Mouse (Mus musculus) cerebellum, postnatal 14 days (tissue): ENCODE data around the gene Ang2.
A peak's percentile ranks its signal among the peaks of the same experiment; 100 is the strongest.
"Not testable (repeated sequence)": the region's sequence is repeated elsewhere in the genome, so short reads cannot be mapped to it uniquely, and the experiment has no call there.

Experiments used
- DNase-seq, 2 experiments: peaks; one replicate each; pipeline ENCODE4 v3.0.0; 2021; ENCODE audit warnings: mixed read lengths in 2 of 2

Gene Ang2

DNA sequence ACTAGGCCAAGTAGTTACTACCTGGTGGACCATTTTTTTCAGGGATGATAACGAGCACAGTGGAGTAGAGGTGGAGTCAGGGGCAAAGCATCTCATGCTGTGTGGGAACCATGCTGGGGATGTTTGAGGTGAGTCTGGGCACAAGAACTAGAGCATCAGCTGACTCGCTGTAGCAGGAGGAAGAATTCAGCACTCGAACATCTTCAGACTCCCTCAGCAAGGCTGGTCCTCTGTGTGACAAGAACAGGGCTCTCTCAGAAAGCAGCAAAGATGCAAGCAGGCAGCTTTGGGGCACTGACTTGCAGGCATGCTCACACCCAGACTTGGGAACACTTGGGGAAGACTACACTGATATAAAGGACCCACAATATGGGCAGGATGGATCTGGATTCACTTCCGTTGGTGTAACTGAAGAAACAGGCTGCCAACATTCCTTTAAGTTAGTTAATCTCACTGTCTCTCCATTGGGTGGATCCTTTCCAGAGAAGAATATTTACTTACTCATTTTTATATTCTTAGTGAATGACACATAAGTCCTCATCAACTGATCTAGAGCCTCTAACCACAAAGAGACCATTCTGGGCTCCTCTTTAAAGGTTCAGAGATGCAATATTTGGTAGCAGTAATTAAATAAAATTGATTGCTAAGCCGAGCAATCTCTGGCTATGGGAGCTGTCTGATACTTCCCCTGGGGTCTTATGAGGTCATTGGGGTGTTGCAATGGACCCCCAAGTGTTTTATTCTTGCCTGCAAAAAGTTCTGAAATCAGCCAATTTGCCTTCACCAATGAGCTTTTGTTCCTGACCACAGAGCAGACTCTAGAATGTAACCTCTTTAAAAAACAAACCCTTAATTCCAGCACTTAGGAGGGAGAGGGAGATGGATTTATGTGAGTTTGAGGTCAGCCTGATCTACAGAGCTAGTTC, at the start of gene Ang2:
Ang2 (minus strand) TSS at position 51 of the 926 bp plus-strand sequence.
- DNase-seq = no peak

DNA sequence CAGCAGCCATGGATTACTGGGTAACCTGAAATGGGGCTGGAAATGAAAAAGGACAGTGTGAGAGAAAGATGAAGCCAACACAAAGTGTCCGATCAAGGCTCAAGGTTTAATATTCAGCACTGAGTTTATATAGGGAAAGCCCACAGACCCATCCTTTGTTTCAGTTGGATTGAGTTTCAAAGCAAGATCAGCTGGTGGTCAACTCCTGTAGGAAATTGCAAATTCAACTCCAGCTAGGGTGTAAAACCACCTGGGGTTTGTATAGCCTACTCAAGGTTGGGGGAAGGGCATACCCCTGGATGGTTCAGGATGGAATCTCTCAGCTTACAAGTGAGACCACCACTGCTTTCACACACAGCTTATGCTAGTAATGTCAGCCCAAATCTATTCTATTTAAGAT, 48.8 kb upstream of the Ang2 start:
- no peak for DNase-seq

DNA sequence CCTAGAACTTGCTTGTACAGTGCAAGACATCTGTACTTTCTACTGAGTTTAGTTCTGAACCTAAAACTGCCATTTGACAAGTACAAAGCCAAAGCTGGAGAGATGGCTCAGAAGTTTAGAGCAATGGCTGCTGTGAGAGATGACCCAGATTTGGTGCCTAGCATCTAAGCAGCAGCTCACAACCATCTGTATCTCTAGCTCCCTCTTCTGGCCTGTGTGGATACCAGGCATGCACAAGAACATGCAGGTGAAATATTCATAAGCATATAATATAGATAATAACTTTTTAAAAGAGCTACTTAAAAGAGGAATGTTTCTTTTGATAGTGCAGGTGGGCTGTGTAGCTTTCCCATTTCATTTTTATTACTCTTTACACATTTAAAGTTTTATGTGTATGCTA, 42.0 kb upstream of the Ang2 start:
- peak; percentile 38 to 46 for DNase-seq

DNA sequence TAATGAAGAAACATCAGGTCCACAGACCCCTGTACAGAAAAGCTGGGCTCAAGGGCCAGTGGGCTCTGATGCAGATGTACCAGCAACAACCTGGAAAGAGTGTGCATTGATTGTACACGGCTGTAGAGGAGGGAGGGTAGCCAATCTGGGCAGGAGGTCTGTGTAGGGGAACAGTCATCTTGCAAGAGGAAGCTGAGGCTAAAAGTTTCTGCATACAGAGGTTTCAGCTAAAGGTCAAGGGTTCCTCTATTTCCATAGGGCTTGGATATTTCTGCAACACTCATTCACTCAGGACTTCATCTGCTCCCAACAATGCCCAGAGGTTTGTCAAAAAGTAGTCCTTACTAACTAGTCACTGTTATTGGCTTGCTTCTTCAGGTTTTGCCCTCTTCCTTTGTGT, 38.5 kb upstream of the Ang2 start:
- not testable (repeated sequence) for DNase-seq

DNA sequence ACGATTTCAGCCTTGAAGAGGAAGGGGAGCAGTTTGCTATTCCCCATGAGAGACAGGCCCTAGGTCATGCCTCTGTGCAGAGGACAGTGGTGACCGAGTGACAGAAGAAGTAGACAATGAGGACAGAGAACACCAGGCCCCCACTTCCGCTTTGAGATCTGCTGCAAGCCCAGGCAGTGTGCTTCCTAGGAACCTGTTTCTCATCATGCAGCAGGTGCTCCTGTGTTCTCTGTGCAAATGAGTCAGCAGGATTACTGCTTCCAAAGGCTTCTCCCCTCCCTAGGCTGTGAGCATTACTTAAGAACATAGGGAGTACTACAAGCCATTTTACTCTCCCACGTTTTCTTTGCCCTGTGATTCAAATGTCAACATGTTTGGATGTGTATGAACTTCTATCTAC, 30.7 kb upstream of the Ang2 start:
- not testable (repeated sequence) for DNase-seq

DNA sequence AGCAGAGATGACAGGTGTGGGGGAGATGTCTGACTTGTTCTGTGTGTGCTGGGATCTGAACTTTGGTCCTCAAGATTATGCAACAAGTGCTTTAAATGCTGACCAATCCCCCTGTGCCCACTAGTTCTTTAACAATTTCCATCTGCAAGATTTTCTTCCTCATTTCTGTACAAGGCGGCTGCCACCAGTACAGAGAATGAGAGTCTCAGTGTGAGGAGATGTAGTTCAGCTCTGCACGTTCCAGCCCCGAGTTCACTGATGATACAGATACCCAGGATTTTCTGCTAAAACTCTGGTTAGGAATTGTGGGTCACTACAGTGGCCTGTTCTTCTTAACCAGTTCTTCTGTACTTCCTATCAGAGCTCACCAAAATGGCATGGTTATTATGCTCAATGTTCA, 21.1 kb upstream of the Ang2 start:
- not testable (repeated sequence) for DNase-seq

DNA sequence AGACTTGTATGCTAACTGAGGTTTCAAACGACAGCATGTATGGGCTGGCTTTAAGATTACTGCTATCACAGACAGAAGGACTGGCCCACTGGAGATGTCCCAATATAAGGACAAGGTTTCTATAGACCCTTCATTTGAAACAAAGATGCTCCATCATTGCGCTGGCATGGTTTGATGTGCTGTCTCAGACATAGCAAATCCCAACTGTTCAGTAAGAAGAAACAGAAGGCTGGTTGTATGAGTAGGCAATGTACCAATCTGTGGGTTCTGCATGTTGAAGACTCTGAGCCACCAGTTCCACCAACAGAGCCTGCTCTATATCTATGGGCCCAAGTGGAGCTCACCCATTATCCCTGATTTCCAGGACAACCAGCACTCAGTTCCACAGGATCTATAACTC, 4.2 kb upstream of the Ang2 start, which contains the start of gene Ear14:
Ear14 (plus strand) TSS at position 277 of the 400 bp plus-strand sequence.
- DNase-seq = no peak

DNA sequence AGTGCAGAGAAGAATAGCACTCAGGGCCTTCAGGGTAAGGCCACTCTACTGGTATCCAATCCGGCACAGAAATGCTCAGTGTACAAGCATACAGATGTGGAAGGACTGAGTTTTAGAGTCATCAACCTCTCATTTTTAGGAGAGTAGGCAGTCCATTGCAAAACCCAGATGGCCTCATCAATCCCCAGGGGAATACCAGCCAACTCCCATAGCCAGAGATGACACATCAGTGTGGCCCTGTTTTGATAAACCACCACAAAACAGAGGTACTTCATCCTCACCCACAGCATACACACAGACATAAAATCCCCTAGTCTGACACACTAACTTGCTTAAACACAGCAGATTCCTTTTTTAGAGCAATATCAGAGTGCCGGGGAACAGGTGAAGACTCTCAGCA, 1.5 kb upstream of the Ang2 start:
- no peak for DNase-seq

DNA sequence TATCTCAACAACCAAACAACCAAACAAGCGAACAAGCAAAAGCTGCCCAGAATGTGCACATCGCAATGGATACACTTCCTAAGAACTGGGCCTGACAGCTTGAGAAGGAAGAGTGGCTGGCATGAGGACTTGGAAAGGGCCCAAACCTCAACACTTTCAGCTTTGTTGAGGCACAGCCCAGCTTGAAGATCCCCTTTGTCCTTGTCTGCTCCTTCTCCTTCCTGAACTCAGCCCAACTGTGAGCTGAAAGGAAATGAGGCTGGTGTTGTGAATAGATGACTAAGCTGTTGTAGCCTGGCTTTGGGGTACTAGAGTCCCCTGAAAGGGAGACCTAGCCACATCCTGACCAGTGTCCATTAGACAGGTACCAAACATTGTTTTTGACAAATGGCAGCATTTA, 1.1 kb upstream of the Ang2 start:
- peak; percentile 4 to 5 for DNase-seq

DNA sequence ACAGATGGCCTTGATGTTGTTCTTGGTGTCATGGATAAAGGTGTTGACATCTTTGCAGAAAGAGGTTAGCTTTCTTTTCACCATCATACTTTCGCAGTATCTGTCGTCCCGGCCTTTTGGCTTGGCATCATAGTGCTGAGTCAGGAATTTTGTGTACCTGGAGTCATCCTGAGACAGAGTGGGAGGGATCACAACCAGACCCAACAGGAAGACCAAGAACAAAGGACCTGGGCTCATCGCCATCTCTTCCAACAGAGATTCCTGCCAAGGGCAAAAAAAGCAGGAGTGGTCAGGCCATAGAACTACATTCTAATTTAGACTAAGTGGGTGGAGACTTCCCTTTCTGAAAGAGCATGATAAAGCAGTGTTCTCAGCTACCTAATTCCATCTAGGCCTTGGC, 3.3 kb downstream of the Ang2 start:
- no peak for DNase-seq

DNA sequence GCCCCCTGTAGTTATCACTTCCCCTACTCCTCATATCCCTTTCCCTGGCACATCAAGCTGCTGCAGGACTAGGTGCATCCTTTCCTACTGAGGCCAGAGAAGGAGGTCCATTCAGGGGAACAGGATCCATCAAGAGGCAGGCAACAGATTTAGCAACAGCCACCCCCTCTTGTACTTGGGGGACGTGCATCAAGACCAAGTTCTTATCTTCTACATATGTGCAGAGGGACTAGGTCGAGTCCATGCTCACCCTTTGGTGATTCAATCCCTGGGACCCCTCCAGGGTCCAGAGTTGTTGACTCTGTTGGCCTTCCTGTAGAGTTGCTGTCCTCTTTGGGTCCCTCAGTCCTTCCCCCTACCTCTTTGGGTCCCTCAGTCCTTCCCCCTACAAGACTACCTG, 17.9 kb downstream of the Ang2 start:
- not testable (repeated sequence) for DNase-seq

DNA sequence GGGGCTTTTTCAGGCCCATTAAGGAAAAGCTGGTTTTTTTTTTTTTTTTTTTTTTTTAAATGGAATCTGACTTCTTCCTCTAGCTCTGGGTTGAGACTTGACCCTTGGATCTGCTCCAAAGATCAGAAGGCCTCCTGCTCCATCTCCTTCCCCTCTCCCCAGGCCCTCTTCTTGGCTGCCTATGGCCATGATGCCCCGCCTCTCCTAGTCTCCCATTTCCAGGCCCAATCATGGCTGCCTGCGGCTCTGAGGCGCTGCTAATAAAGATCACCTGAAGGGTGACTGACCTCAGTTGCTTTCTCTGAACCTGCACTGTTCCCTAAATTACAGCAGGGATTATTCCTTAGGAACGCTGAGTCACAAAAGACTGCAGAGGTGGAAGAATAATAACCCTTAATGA, 25.1 kb downstream of the Ang2 start:
- no peak for DNase-seq

DNA sequence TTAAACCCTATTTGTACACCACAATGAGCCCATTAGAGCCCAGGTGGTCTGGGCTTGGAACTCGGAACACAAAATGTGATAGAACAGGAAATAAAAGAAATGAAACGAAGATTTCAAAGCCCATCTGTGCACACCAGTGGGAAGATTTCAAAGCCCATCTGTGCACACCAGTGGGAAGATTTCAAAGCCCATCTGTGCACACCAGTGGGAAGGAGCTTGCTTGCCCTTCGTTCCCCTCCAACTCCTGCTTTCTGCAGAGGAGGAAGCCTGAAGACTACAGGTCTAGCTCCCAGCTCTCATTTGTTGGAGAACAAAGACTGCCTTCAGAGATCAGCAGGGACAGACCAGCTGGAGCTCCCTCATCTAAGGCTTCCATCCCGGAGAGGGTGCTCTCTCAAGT, 26.0 kb downstream of the Ang2 start:
- peak in 1 of 2 experiments; percentile 4 for DNase-seq

DNA sequence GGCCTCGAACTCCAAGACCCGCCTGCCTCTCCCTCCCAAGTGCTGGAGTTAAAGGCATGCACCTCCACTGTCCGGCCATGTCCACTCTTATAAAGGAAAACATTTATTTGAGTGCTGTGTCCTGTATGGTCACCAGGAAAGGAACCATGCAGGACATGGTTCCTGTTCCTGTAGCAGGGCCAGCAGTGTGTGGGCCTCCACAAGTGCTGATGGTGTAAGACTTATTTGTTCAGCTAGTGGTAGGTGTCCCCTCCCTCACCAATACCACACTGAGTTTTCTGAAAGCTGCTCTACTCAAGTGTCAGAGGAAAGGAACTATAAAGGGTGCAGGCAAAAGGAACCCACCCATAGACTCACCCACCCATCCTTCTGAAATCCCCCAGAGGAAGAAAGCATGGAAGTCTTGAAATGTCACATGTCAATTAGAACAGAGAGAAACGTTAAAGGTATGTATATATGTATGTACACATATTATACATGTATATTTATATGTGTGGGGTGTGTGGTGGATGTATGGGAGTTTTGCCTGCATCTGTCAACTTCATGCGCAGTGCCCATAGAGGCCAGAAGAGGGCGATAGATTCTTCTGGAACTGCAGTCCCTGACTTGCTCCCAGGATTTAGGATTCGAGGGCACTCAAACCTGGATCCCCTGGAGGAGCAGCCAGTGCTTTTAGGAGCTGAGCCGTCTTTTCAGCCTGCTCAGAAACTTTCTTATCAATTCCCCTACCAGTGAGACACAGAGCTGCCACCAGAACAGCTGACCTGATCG, 26.7 kb downstream of the Ang2 start:
- peak; percentile 44 to 62 for DNase-seq

DNA sequence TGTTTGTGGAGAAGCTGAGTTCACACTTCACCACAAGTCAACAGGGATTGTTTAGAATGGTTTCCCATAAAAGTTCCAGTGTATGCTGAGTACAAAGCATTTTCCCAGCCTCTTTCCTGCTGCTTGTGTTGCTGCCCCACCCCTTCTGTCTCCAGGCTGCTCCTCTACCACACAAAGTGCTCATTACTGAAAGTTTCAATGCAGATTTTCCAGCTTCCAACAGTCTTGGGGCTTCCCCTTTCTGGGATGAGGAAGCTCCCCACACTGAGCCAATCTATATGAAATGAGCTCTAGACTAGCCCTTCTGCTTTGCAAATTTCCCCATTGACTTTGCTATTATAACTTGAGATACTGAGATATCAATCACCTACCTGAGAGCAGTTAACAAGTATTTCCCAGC, 32.9 kb downstream of the Ang2 start:
- DNase-seq = no peak

DNA sequence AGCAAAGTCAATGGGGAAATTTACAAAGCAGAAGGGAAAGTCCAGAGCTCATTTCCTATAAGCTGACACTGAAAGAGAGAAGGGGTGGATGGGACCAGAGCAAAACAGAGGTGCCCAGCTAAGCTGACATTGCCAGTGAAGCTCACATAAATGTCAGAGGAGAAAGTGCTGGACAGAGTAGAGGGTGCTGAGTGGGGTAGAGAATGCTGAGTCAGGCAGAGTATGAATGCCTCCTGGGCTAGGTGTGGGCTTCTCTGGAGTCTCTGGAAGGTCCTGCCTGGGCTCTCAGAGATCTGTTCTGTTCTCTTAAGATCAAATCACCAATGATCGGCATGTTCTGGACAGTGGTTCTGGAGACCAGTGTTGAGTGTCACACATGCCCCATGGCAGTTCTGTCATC, 33.5 kb downstream of the Ang2 start:
- DNase-seq = no peak

DNA sequence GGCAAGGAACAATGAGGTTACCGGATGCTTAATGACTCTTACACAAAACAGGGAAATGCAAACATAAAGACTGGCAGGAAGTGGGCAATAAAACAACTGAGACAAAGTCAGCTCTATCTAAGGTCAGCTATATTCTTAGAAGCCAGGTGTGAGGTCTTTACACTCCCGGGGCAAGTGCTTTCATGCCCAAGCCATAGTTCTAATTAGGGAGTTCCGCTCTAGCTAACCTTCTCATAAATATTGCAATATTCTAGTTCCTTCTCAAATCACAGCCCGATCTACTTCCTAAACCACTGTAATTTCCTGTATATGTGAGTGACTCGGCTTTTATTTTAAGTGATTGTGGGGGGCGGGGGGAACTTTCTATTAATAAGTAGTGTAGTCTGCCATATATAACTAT, 35.6 kb downstream of the Ang2 start:
- not testable (repeated sequence) for DNase-seq

DNA sequence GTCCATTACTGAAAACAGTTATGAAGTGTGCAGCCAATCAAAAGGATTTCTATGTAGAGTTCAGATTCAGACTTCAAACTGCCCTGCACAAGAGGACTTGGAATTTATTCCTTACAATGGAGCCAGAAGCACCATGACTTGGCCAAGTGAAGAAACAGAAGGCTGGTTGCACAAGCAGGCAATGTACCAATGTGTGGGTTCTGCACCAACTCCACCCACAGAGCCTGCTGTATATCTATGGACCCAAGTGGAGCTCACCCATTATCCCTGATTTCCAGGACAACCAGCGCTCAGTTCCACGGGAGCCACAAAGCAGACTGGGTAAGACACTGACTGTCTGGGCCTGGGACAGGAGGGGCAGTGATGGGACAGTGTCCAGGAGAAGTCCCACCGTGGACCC, 37.0 kb downstream of the Ang2 start, which contains the start of gene Rnase2b:
Rnase2b (plus strand) TSS at position 285 of the 400 bp plus-strand sequence.
- not testable (repeated sequence) for DNase-seq

DNA sequence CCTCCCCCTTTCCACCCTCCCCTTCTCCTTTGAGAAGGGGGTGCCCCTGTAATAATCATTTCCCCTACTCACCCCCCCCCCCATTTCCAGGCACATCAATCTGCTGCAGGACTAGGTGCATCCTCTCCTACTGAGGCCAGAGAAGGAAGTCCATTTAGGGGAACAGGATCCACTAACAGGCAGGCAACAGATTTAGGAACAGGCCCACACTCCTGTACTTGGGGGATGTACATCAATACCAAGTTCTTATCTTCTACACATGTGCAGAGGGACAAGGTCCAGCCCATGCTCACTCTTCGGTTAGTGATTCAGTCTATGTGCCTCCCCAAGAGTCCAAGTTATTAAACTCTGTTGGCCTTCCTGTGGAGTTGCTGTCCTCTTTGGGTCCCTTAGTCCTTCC, 41.9 kb downstream of the Ang2 start:
- no peak for DNase-seq

DNA sequence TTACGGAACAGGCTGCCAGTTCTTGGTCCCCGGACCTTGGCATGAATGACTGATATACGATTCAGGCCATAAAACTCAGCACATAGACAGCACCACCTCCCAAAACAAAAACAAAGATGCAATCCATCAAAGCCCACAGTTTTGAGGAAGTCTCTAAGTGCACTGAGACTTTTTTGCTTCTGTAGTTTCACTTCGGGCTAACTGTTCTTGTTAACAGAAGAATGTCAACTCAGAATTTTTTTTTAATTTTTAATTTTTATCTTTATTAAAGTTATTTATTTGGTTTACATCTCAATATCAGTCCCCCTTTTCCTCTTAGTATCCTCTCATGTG, 42.2 kb downstream of the Ang2 start:
- DNase-seq = no peak

DNA sequence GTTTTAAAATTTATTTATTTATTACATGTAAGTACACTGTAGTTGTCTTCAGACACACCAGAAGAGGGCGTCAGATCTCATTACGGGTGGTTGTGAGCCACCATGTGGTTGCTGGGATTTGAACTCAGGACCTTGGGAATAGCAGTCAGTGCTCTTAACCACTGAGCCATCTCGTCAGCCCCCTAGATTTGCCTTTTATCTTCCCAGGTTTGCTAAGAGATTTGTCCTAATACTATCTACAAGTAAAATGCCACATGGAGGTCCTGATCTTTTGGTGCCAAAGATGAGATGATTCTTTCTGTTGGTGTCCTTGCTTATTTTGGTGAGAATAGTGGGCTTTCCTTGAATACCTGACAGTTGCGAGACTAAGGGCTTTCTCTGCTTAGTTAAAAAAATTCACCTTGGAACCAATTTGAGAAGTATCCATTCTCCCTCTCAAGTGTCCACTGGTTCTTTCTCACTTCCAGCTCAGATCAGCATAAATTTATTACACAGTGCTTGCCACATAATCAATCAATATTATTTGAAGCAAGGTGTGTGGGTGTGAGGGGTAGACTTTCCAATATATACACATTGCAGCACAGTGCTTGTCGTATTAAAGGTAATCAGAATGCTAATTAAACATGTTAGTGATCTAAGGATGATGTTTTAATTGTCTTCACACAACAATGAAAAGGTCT, 42.8 kb downstream of the Ang2 start:
- DNase-seq = no peak

DNA sequence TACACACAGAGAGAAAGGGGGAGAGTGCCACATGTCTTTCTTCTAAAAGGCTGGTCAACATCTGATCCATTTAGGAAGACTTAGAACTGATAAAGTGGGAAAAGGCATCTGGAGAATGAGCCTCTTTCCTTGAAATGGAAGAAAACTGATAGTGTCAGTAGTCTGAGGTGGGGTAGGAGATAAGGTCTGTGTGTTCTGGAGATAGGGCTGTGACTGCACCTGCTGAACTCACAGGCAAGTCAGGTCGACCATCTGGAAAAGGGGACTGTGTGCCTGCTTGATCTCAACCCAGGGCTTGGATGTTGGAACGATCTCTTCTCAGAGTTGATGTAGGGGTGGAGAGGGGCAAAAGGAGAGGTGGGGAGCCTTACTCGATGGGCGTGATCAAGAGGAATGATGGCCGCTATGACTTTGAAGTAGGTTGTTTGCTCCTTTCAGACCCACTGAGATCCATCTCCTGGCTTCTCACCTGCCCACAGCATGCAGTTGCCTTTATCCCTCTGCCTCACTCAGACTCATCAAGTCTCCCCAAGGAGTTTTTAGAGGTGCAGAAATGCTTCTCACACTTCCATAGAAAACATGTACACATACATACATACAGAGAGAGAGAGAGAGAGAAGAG, 46.6 kb downstream of the Ang2 start:
- DNase-seq = no peak
